Mouse (Mus musculus): ENCODE results near the gene Lcp1.

- TF ChIP-seq CTCF (IDR thresholded peaks at IDR 0.05; ENCODE audit: low read depth) (no peak), EP300 (IDR thresholded peaks at IDR 0.05; ENCODE audit: low read depth) (no peak)
These were observed 20.2 kb downstream of the Lcp1 start for GRCm38 (mm10) chr14:75151146-75151545.

Measured in heart, postnatal 0 days (tissue).